Mouse (Mus musculus) 3134 (cell line): ENCODE results near the gene Traf2.

ENCODE experiments used
- DNase-seq: peaks from one replicate; pipeline ENCODE4 v3.0.0-alpha.2; 2011; ENCODE audit warnings: low spot score; ENCODE audit not compliant: insufficient read length; ENCODE audit errors: extremely low read depth

The Traf2 gene

DNA sequence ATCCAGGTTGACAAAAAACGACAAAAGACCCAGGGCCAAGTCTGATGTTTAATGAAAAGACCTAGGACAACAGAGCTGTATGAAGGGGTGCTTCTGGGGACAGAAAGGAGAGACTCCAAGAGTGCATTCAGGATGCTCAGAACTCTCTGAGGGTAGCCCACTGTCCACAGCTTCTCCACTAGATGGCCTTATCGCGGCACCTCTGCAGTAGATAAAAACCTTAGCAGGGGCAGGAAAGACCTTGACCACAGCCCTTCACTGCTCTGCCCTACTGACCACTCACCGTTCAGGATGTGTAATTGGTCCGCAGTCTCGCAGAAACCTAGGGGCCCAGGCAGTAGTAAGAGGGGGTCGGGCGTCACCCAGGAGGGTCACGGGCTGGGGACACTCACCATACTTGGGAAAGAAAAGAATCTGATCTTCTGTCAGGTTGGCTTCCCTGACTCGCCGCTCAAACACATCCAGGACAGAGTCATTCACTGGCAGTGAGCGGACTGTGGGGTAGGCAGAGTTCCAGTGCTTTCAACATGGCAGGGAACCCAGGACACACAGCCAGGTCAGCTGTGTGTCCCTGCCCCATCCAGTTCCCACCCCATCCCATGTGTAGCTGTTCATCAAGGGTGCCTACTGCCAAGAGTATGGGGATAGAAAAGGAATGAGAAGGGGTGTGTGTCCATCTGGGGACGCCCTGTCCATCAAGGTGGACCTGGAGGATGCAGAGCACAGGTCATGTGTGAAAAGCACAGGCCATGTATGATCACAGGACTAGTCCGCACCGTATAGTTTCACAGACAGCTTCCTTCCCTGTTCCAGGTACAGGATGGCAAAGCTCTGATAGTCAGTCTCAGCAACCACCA is 47.9 kb downstream of the Traf2 start:
- no peak for DNase-seq

DNA sequence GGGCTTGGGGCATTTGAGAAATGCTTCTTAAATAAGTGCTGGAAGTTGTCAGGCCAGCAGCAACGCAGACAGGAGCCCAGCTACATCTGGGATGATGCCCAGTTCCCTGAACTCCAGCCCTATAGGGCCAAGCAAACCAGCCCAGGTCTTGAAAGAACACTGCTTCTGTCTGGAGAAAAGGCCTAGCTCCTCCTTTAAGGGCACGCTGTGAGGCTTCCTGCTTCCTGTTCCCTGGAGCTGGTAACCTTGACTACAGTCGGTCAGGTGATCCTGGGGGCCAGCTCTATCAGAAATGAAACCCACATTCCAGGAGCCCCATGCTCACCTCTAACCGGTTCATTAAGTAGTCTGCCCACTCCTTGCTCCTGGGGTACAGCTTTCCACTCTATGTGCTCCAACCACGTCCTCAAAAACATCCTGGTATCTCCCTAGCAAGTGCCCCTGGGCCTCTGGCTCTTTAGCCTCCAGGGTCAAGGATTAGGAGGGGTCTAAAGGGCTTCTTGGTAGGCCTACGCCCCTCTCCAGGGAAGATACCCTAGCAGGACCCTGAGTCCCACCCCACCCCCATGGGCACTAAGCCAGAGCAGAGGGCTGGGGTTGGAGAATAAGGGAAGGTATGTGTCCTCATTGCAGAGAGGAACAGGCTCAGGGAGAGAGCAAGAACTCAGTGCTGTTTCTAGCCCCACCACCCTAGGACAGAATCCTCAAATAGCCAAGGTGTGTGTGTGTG is 48.7 kb downstream of the Traf2 start:
- no peak for DNase-seq

DNA sequence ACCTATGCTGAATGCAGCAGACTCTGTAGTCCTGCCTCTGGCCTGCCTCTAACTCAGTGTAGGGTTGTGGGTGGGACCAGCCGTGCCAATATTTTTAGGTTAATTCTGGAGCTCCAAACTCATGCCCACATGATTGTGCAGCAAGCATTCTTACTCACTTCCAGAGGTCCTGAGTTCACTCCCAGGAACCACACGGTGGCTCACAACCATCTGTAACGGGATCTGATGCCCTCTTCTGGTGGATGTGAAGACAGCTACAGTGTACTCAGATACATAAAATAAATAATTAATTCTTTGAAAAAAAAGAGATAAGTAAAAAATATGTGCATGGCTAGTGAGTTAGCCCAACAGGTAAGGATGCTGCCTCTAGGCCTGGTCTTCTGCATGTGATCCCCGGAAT is 50.3 kb downstream of the Traf2 start:
- peak; percentile 67 for DNase-seq

DNA sequence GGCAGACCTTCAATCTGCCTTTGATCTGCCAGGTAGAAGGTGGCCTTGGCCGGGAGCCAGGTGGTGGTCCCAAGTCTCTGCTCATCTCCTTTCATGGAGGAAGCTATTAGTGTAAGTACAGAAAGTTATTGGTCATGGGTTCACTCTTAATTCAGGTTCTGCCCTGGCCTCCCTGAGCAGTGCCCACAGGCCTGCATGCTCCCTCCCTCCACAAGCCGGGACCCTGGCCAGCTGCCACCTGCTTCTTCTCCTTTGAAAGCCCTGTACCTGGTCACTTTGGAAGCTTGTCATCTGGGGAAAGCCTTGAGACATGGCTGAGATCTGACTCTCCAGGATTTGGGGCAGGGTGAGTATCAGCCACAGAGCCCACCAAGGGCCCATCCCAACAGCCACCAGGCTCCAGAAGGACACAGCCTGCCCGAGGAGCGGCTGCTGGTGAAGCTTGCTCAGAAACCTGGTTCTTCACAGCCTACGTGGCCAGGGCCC is 53.2 kb downstream of the Traf2 start, which contains the start of gene Lcn12:
Lcn12 (minus strand) TSS at position 436 of the 486 bp plus-strand sequence.
- DNase-seq, result no peak

DNA sequence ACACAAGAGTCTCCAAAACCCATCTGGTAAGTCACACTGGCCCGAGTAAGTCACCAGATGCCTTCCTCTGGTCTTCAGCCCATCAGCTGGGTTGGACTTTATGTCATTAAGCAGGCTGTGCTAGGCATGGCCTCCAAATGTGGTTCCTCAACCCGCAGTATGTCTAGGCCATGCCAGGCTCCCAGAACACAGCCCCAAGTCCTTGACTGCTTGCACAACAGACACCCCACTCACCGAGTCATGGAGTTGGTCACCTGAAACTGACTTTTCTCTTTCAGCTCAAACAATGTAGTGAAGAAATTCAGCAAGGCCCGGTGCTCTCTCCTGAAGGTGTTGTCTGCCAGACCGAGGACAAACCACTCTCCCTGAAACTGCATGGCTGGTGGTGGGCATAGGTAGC is 53.8 kb downstream of the Traf2 start:
- no peak for DNase-seq

DNA sequence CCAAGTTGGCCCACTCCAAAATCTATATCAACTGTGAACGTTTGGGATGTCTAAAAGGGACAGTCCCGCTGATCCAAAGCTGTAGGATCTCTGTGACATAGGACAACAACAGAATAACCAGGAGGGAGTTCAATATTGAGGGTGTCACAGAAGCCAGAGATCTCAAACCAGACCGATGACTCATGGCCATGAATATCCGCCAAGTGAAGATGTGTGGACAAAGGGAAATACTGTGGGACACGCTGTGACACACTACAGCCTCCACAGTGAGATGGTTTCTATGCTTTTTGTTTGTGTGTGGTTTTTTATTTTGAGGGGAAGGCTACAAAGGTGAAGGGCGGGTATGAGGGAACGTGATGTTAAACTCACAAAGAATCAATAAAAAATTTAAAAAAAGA is 58.1 kb downstream of the Traf2 start:
- DNase-seq, result no peak

DNA sequence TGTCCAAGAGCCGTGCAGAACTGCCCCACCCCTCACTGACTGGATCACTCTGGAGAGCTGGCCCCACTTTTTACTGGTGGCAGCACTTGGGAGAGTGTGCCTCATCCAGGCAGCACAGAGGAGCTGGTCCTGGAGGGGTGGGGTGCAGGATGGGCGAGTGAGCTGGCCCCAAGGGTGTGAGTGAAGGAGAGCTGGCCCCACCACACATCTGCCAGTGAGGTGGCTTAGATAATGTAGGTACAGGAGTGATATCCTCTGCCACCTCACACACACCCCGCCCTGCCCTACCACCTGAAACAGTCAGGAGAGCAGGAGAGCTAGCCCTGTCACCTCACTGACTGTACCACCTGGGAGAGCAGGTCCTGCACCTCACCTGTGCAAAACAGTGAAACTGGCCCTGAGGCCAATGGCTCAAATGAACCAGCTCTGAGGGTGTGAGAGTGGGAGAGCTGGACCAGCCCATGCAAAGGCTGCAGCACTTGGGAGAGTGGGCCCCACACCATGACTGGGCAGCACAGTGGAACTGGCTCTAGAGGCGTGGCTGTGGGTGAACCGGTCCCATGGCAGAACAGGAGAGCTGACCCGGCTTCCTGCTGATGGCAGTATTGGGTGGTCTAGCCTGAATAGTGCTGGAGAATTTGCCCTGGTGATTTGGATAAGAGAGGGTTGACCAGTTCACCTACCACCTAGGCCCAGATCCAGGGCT is 58.6 kb downstream of the Traf2 start:
- DNase-seq, result no peak

DNA sequence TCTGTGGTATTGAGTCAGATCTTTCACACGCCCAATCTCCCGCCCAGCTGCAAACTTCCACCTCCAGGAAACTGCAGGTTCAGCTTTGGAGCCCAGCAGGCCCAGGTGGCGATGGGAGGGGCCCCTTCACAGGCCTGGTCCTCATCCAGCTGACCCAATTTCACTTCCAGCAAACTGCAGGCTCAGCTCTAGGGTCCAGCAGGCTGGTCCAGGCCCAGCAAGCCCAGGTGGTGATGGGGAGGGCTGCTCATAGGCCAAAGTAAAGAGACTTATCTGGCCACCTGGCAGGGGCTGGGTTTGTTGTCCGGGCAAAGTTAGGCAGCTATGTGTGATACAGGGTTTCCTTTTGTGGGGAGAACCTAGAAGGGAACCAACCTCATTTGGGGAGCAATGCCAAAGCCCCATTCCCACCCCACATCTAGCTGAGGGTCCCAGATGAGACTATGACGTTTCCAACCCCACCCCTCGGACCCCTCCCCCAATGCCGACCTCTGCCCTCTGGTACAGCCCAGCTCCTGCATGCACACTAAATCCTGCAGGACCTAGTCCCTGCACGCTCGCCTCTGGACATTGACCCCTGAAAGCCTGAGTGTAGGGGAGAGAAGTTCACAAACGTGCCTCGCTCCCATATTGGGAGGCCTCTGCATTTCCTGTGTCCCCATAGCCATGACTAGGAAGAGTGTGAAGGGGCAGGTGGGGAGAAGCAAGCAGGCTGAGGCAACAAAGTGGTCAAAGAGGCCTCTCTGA is 61.7 kb downstream of the Traf2 start:
- DNase-seq, result no peak

DNA sequence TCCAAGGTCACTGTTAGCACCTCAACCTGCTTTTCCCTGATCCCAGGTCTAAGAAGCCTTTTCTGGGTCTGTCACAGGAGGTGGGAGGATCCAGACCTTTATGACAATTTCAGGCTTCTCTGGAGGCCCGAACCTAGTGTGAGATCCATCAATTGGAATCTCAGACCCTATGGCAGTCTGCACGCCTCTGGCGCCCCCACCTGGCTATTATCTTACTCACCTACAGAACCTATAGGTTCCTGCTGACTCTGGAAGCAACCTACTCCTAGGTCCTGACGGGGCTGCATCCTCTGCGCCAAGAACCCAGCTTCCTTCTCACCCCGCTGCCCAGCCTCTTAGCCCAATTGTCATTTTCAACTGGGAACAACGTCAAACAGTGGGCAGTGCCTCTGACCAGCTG is 63.8 kb downstream of the Traf2 start:
- no peak for DNase-seq

DNA sequence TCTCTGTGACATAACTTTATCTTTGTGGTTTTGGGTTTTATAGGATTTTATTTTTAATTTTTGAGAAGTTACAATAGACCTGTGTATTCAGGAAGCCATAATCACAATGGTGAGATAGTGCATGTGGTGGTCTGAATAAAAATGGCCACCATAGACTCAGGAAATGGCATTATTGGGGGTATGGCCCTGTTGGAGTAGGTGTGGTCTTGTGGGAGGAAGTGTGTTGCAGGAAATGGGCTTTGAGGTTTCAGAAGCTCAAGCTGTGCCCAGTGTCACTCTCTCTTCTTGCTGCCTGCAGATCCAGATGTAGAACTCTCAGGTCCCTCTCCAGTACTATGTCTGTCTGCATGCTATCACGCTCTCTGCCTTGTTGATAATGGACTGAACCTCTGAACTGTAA is 66.2 kb downstream of the Traf2 start:
- no peak for DNase-seq

DNA sequence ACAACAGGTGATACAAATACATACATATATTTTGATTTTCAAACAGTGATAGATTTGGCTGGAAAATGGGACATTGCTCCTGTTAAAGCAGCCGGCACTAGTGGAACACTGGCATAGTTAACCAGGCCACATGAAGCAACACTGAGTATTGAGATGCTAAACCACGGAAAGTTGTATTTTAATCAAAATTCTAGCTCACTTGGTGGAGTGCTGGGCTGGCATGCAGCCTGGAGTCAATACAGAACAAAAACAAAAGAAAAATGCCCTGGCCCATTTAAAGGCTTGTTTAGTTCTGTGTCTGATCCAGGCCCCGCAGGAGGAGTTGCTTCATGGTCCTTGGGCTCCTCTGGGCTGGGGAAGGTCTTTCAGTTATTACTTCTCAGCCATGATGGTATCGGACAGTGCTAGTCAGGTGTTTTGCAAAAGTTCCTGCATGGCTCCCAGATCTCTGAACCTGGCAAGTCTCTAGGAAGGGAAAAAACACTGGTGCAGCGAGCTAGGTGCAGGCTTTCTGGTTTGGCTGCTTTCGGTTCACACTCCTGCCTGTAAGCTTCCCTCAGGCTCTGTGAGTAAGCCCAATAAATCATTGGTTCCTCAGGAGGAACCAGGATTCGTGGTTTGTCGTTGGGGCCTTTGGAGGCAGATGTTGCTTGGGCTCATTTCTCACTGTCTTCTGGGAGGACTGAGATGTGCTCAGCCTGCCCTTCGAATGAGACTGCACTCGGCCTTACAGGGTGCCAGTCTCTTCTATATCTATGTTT is 67.0 kb downstream of the Traf2 start:
- DNase-seq, result no peak

DNA sequence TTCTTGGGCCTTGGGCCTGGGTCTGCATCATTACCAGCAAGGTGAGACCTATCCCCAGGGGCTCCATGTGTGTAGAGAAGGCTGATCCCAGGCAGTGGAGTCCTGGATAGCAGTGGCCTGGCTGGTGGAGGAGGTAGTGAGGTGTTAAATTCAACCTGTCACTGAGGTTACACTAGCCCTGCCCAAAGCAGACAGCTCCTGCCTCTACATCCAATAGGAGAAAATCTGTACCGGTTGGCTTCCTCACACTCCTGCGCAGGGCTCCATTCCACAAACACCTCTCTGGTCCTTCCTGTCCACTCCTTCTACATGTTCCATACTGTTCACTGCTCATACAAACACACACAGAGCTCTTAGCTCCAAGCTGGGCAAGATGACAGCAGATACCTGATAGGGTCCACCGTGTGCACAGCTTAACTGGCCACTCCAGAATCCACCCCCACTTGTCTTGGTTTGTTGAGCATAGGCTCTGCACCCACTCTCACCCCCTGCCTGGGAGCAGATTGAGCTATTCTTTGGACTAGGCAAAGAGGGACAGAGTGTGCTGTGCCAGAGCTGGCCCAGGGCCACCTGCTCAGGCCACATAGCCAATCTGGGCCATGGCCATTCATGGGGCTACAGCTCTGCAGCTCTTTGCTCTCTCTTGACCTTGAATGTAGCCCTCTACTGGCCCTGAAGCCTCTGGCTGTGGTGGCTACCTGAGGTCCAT is 68.6 kb downstream of the Traf2 start:
- DNase-seq, result no peak

DNA sequence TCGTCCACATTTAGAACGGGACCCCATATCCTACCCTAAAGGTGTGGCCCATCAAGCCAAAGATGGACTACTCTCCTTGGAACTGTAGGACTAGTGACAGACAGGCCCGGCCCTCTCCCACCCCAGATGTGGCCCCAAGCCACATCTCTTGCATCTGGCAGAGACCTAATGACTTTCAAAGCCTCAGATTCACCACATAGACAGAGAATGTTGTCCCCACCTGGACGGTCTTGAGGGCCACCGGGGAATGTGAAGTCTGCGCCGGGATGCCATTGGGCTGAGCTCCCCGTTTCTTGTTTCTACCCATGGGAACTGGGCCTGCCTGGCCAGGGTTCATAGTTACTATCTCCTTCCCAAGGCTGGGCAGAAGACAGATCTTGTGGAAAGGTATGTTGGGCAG is 69.2 kb downstream of the Traf2 start:
- DNase-seq, result no peak

DNA sequence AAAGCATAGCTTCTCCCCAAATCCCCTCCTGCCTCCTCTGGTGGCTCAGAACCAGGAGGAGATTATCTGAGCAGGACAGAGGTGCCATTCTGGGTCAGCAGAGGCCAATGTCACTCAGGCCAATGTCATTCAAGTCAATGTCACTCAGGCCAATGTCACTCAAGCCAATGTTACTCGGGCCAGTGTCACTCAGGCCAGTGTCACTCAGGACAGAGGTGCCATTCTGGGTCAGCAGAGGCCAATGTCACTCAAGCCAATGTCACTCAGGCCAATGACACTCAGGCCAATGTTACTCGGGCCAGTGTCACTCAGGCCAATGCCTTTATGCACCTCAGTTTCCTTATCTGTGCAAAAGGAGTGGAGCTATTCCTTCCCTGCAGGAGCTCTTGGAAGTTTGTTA is 74.2 kb downstream of the Traf2 start:
- no peak for DNase-seq

DNA sequence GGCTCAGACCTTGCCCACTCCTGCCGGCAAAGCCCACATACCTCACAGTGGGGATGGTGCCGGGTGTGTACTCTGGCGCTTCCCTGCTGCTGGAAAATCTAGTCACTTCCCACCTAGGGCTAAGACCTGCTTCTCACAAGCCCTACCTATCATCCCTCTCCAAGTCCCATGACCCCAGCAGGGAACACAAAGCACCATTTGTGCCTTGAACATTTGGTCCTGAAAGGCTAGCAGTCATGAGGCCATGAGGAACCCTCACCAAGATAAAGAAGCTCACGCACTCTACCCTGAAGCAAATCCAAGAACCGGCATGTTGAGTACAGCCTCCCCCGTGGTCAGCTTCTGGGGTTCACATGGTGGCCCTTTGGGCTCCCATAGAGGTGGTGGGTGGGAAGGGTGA is 76.8 kb downstream of the Traf2 start, which contains the start of gene Ptgds:
Ptgds (minus strand) TSS at position 78 of the 400 bp plus-strand sequence.
- no peak for DNase-seq

DNA sequence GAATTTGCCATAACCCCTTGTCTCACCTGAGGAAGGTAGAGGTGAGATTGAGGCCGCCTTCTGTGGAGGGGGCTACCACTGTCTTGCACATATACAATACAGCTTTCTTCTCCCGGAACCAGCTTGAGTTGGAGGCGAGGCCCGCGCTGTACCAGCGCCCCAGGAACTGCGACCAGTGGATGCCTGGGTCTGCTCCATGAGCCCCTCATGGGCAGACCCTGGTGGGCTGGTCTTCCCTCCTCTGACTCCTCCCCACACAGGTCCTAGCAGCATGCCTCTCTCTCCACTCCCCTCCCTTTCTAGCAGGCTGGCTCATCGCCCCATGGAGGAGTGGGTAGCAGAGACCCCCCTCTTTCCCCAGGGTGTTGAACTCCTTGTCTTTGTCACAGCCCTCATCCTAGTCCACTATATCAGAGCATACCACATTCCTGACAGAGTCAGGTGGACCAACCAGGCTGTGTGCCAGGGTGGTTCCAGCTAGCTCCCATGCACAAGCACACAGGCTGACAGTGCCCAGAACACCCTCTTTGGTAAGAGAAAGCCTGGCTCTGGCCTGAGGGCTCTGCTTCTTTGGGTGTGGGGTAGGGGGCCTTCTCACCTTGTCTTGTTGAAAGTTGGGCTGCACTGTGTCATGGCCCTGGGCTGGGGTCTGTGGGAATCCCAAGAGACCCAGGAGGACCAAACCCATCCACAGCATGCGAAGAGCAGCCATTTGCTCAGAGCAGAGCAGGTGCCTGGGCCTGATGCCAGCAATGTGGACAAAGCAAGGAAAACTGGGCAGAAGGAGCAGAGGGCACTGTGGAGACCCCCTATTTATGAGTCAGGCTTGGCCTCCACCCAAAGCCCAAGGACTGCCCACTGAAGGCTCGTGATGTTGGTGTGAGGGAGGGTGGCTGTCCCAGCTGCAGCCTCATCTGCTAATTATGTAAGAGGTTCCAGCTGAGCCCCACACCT is 77.5 kb downstream of the Traf2 start:
- peak; percentile 49 for DNase-seq
